Mouse (Mus musculus): ENCODE data around the gene Gm49322. TPM values are rescaled to one million over a fixed set of nuclear protein-coding genes. Genes with fewer than 3 reads are reported as not detected.

The Gm49322 gene
- polyA plus RNA-seq, 1 experiment from 2014 or later, result 1.5 TPM

DNA sequence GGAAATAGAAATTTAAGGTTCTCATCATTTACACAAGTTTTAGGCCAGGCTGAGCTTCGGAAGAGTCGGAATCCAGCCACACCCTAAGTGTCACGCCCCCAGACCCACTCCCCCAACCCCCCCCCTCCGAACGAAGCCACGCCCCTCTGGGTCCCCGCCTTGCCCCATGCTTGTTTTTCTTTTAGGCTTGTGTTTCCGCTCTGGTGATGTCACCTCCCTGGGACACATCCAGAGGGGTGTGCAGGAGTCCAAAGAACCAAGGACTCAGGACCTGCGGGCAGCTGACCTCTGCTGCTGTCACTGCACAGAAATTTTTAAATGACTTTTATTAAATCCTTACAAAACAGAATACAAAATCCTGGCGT is 59.2 kb downstream of the Gm49322 start:
- 12% methylated on average over 9 of the region's 10 CpGs for WGBS (ENCODE audit: insufficient replicate concordance)
- Histone ChIP-seq H3K27me3 (ENCODE audit: control insufficient read depth, insufficient read depth, low read depth, low read length) (no peaks in the 10 kb centered on the region), H3K4me3 (ENCODE audit: low read depth, low read length) (peak overlapping the region; percentile 14; the same call in 1 of the 2 replicates), H3K4me2 (ENCODE audit: low read depth, low read length) (peak overlapping the region; percentile 54), H3K4me1 (ENCODE audit: control insufficient read depth, low read depth, low read length) (peaks cover 38% of the 10 kb centered on the region), H3K9me3 (replicated peaks; ENCODE audit: control insufficient read depth, low read length) (no peaks in the 10 kb centered on the region), H3K36me3 (ENCODE audit: control insufficient read depth, insufficient read depth) (peaks cover 36% of the 10 kb centered on the region), H3K27ac (ENCODE audit: low read length) (peak overlapping the region; percentile 73), H3K9ac (ENCODE audit: low read depth, low read length) (peak overlapping the region; percentile 43)
- peak; percentile 53 for ATAC-seq (ENCODE audit: low read depth)

Small RNA genes lying within 50 kb of the gene (microRNA-seq; reads per million reads assigned to microRNA genes)
- gene Mir6912, result not detected

Other genes with a start within 250 kb of the Gm49322 start
- 0.05 and 0.18 TPM in 2 replicates for gene Plk5, start 249.6 kb upstream of the Gm49322 start, polyA plus RNA-seq (2015; fragmentation: Nextera tagmentation; extraction: Ambion mirVana)
- gene Mex3d, start 218.4 kb upstream of the Gm49322 start, polyA plus RNA-seq (2015; fragmentation: Nextera tagmentation; extraction: Ambion mirVana), result 0.32 and 0.60 TPM in 2 replicates
- gene Mbd3, start 206.5 kb upstream of the Gm49322 start, polyA plus RNA-seq (2015; fragmentation: Nextera tagmentation; extraction: Ambion mirVana), result 49.2 and 52.7 TPM in 2 replicates
- 509 and 519 TPM in 2 replicates for gene Uqcr11, start 199.2 kb upstream of the Gm49322 start, polyA plus RNA-seq (2015; fragmentation: Nextera tagmentation; extraction: Ambion mirVana)
- 39.8 and 44.4 TPM in 2 replicates for gene Tcf3, start 172.4 kb upstream of the Gm49322 start, polyA plus RNA-seq (2015; fragmentation: Nextera tagmentation; extraction: Ambion mirVana)
- 0.02 TPM in 1 of 2 replicates, not detected in the other for gene Onecut3, start 111.2 kb upstream of the Gm49322 start, polyA plus RNA-seq (2015; fragmentation: Nextera tagmentation; extraction: Ambion mirVana)
- gene Atp8b3, start 66.9 kb upstream of the Gm49322 start, polyA plus RNA-seq (2015; fragmentation: Nextera tagmentation; extraction: Ambion mirVana), result 0.02 TPM in 1 of 2 replicates, not detected in the other
- gene Rexo1, start 44.5 kb upstream of the Gm49322 start, polyA plus RNA-seq (2015; fragmentation: Nextera tagmentation; extraction: Ambion mirVana), result 10.9 and 12.1 TPM in 2 replicates
- 9.6 and 10.7 TPM in 2 replicates for gene Klf16, start 28.7 kb upstream of the Gm49322 start, polyA plus RNA-seq (2015; fragmentation: Nextera tagmentation; extraction: Ambion mirVana)
- gene Abhd17a, start 15.7 kb upstream of the Gm49322 start, polyA plus RNA-seq (2015; fragmentation: Nextera tagmentation; extraction: Ambion mirVana), result 31.4 and 35.9 TPM in 2 replicates
- 35.3 and 38.3 TPM in 2 replicates for gene Scamp4, start 3.1 kb upstream of the Gm49322 start, polyA plus RNA-seq (2015; fragmentation: Nextera tagmentation; extraction: Ambion mirVana)
- gene Adat3, start 3.1 kb upstream of the Gm49322 start, polyA plus RNA-seq (2015; fragmentation: Nextera tagmentation; extraction: Ambion mirVana), result 3.2 and 3.7 TPM in 2 replicates
- gene Csnk1g2, start 16.8 kb downstream of the Gm49322 start, polyA plus RNA-seq (2015; fragmentation: Nextera tagmentation; extraction: Ambion mirVana), result 5.0 and 9.8 TPM in 2 replicates
- gene Btbd2, start 51.0 kb downstream of the Gm49322 start, polyA plus RNA-seq (2015; fragmentation: Nextera tagmentation; extraction: Ambion mirVana), result 2.8 and 5.1 TPM in 2 replicates
- gene Mknk2, start 72.1 kb downstream of the Gm49322 start, polyA plus RNA-seq (2015; fragmentation: Nextera tagmentation; extraction: Ambion mirVana), result 41.5 and 54.4 TPM in 2 replicates
- gene Mob3a, start 96.0 kb downstream of the Gm49322 start, polyA plus RNA-seq (2015; fragmentation: Nextera tagmentation; extraction: Ambion mirVana), result 26.1 and 27.4 TPM in 2 replicates
- gene Izumo4, start 96.2 kb downstream of the Gm49322 start, polyA plus RNA-seq (2015; fragmentation: Nextera tagmentation; extraction: Ambion mirVana), result 9.3 and 10.4 TPM in 2 replicates
- 20.9 and 21.2 TPM in 2 replicates for gene Ap3d1, start 136.2 kb downstream of the Gm49322 start, polyA plus RNA-seq (2015; fragmentation: Nextera tagmentation; extraction: Ambion mirVana)
- gene Dot1l, start 149.2 kb downstream of the Gm49322 start, polyA plus RNA-seq (2015; fragmentation: Nextera tagmentation; extraction: Ambion mirVana), result 6.0 and 7.5 TPM in 2 replicates
- 23.4 and 30.1 TPM in 2 replicates for gene Sf3a2, start 192.2 kb downstream of the Gm49322 start, polyA plus RNA-seq (2015; fragmentation: Nextera tagmentation; extraction: Ambion mirVana)
- gene Plekhj1, start 192.6 kb downstream of the Gm49322 start, polyA plus RNA-seq (2015; fragmentation: Nextera tagmentation; extraction: Ambion mirVana), result 61.4 and 64.7 TPM in 2 replicates
- gene Amh, start 199.2 kb downstream of the Gm49322 start, polyA plus RNA-seq (2015; fragmentation: Nextera tagmentation; extraction: Ambion mirVana), result 0.08 TPM in 1 of 2 replicates, not detected in the other
- gene Jsrp1, start 207.5 kb downstream of the Gm49322 start, polyA plus RNA-seq (2015; fragmentation: Nextera tagmentation; extraction: Ambion mirVana), result 0.54 and 1.2 TPM in 2 replicates
- 1,363 and 1,382 TPM in 2 replicates for gene Oaz1, start 220.6 kb downstream of the Gm49322 start, polyA plus RNA-seq (2015; fragmentation: Nextera tagmentation; extraction: Ambion mirVana)
- gene Lingo3, start 238.0 kb downstream of the Gm49322 start, polyA plus RNA-seq (2015; fragmentation: Nextera tagmentation; extraction: Ambion mirVana), result not detected in 2 replicates
- 92.5 and 108 TPM in 2 replicates for gene Lsm7, start 249.2 kb downstream of the Gm49322 start, polyA plus RNA-seq (2015; fragmentation: Nextera tagmentation; extraction: Ambion mirVana)
- 60.4 and 65.3 TPM in 2 replicates for gene Sppl2b, start 249.3 kb downstream of the Gm49322 start, polyA plus RNA-seq (2015; fragmentation: Nextera tagmentation; extraction: Ambion mirVana)

Measured in liver, embryonic 16.5 days (tissue).